Mouse (Mus musculus): ENCODE measurements around the gene Glb1l.

GRCm38 (mm10) chr1:75229158-75229557 lies 18.5 kb upstream of the Glb1l start:
- TF ChIP-seq EP300 (IDR thresholded peaks at IDR 0.05; ENCODE audit: low read depth): peak; percentile 91
- TF ChIP-seq CTCF (IDR thresholded peaks at IDR 0.05; ENCODE audit: low read depth): no peak
